Mouse (Mus musculus) forebrain, embryonic 15.5 days (tissue): ENCODE results near the gene Atr. TPM values are rescaled to one million over a fixed set of nuclear protein-coding genes. Genes with fewer than 3 reads are reported as not detected.

ENCODE experiments used
- ATAC-seq: fragments of 200-750 bp; cut with Nextera tagmentation; replicated peaks from 2 replicates; pipeline ENCODE4 v1.8.0; 2017; ENCODE audit warnings: mild to moderate bottlenecking, moderate TSS enrichment, moderate library complexity
- H3K27ac ChIP-seq: fragments of 300-500 bp; sonication (generic); replicated peaks from 2 replicates; pipeline ENCODE4 v1.5.1; 2015; ENCODE audit warnings: mild to moderate bottlenecking, inconsistent platforms
- H3K27me3 ChIP-seq: fragments of 300-500 bp; sonication (generic); 2 replicates; pipeline ENCODE4 v1.6.1; 2015; ENCODE audit warnings: inconsistent platforms
- H3K36me3 ChIP-seq: fragments of 300-500 bp; sonication (generic); 2 replicates; pipeline ENCODE4 v1.6.1; 2015; ENCODE audit warnings: mild to moderate bottlenecking, inconsistent platforms
- H3K4me1 ChIP-seq: fragments of 300-500 bp; sonication (generic); 2 replicates; pipeline ENCODE4 v1.6.1; 2015; ENCODE audit warnings: inconsistent platforms
- H3K4me2 ChIP-seq: fragments of 300-500 bp; sonication (generic); replicated peaks from 2 replicates; pipeline ENCODE4 v1.6.1; 2015; ENCODE audit warnings: mild to moderate bottlenecking, inconsistent platforms
- H3K4me3 ChIP-seq: fragments of 300-500 bp; sonication (generic); 2 replicates; pipeline ENCODE4 v1.5.1; 2015; ENCODE audit warnings: mild to moderate bottlenecking, inconsistent platforms
- H3K9ac ChIP-seq: fragments of 300-500 bp; sonication (generic); replicated peaks from 2 replicates; pipeline ENCODE4 v1.6.1; 2015; ENCODE audit warnings: mild to moderate bottlenecking, inconsistent platforms
- H3K9me3 ChIP-seq: fragments of 300-500 bp; sonication (generic); 2 replicates; pipeline ENCODE4 v1.6.1; 2016; ENCODE audit warnings: inconsistent platforms
- WGBS: fragments of 180-500 bp; shearing (Covaris S2); methylation state at CpG from one replicate; pipeline ENCODE4 v1.1.7; 2015; ENCODE audit warnings: mixed read lengths; 5-methylcytosine and 5-hydroxymethylcytosine counted together
- polyA plus RNA-seq: library from polyadenylated mRNA; unstranded; fragments of >200 nt; fragmentation: Nextera tagmentation; extraction: Ambion mirVana; gene quantifications from 2 replicates; pipeline ENCODE4 v1.2.1, GENCODE M21; 2015

The Atr gene
- polyA plus RNA-seq = 15.6 and 16.2 TPM in 2 replicates

DNA sequence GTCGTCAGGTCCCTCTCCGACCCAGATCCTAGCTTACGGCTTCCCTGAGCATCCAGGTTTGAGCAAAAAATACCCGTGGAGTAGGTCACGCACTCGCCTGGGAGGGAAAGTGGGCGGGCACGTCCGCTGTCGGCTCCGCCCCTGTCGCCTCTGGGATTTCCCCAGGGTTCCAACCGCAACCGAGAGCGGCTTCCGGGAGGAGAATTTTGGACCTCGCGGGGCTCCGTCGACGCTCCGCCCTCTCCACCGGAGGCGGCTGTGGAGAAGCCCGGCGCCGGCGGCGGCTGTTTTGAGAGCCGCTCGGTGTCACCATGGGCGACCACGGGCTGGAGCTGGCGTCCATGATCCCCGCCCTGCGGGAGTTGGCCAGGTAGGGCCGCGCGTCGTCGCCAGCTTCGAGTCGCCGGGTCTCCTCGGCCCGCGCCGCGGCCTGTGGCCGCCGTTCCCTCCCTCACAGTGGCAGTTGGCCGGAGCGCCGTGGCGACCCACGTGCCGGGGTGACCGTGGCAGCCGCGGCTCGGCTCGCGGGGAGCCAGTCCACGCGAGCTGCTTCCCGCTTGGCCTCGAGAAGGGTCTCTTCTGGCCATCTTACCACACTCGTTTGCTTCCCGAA, at the start of gene Atr:
Atr (plus strand) TSS at position 184 of the 613 bp plus-strand sequence.
- peak within 1 kb of the TSS; percentile 85 for H3K4me2 ChIP-seq
- H3K9ac ChIP-seq = peak within 1 kb of the TSS; percentile 73
- WGBS = under 1% methylated on average over 69 of the region's 69 CpGs
- H3K4me3 ChIP-seq = peak within 1 kb of the TSS; percentile 85
- peak; percentile 95 for ATAC-seq
- peaks cover 9% of the 10 kb centered on the region for H3K4me1 ChIP-seq
- H3K27me3 ChIP-seq = no peaks in the 10 kb centered on the region
- no peaks in the 10 kb centered on the region for H3K9me3 ChIP-seq
- H3K36me3 ChIP-seq = no peaks in the 10 kb centered on the region
- H3K27ac ChIP-seq = peak within 1 kb of the TSS; percentile 75

DNA sequence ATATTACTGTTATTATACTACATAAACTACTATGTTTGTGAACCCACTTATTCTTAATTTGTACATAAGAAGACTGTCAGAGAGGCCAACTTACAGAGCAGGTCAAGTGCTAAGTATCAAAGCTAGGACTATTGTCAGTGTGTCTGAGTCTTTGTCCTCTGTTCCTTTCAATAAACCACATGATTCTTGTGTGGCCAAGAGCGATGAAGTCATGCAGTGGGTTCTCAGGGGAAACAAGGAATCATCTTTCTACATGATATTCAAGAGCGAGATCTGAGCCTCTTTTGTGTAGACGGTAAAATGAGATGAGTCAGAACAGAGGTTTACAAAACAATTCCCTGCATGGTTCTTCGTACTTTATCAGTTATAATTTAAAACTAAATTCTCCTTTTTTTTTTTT, 47.8 kb upstream of the Atr start:
- Histone ChIP-seq H3K4me3 (no peak overlapping the region), H3K4me2 (no peak overlapping the region), H3K27ac (no peak overlapping the region), H3K9me3 (no peaks in the 10 kb centered on the region), H3K4me1 (peaks cover 12% of the 10 kb centered on the region), H3K36me3 (no peaks in the 10 kb centered on the region), H3K27me3 (no peaks in the 10 kb centered on the region), H3K9ac (no peak overlapping the region)
- 69% methylated on average over 4 of the region's 4 CpGs for WGBS
- ATAC-seq = no peak

DNA sequence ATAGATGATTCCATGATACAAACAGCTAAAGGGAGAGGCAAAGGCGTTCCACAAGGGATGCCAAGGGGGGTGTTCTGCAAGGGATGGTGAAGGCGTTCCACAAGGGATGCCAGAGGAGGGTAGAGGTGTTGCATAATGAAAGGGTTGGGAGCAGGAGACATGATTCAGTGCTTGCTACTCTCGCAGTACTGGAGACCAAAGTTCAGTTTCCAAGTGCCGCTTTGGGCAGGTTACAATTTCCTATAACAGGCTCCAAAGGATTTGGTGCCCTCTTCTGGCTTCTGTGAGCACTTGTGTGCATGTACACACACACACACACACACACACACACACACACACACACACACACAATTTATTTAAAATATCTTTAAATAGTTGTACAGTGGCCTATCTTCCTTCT, 45.6 kb upstream of the Atr start:
- ATAC-seq = no peak
- Histone ChIP-seq H3K9ac (no peak overlapping the region), H3K9me3 (no peaks in the 10 kb centered on the region), H3K27ac (no peak overlapping the region), H3K4me3 (no peak overlapping the region), H3K27me3 (no peaks in the 10 kb centered on the region), H3K4me2 (no peak overlapping the region), H3K4me1 (peaks cover 13% of the 10 kb centered on the region), H3K36me3 (no peaks in the 10 kb centered on the region)
- WGBS = 97% methylated on average over 4 of the region's 4 CpGs

DNA sequence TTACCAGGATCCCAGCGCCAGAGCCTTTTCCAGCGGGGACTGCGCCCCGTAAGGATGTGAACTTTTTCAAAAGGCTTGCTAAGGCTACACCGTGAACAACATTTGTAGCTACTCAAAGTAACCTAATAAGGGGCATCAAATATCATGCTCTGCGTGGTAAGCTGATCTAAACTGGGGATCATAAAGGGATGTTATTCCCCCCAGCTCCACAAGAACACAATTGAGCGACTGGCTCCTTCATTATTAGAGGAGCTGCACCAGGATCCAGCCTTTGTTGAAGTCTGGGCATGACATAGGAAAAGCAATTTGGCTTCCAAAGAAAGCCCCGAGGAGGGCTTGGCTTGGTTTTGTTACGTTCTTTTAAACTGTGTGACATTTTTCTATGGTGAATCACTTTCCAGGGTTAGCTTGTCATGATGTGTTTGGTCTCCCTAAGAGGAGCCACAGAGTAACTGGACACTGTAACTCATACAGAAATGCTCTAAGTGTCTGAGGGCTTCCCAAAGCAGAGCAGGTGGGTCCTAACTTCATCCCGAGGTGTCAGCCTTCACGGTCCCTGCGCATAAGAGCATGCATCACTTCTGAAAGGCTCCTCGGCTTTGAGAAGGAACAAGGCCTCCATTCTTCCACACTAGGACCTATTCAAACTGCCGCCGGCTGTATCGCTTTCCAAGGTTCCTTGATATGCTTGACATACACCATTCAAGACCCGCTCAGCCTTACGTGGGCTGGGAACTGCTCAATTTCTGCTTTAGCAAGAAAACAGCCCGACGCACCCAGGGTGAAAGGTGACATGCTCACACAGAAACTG, 43.5 kb upstream of the Atr start:
- ATAC-seq = peak; percentile 92
- Histone ChIP-seq H3K9ac (no peak overlapping the region), H3K4me3 (no peak overlapping the region), H3K36me3 (no peaks in the 10 kb centered on the region), H3K4me2 (no peak overlapping the region), H3K4me1 (peaks cover 13% of the 10 kb centered on the region), H3K27me3 (no peaks in the 10 kb centered on the region), H3K9me3 (no peaks in the 10 kb centered on the region), H3K27ac (peak overlapping the region; percentile 62)
- WGBS = 7% methylated on average over 20 of the region's 20 CpGs

DNA sequence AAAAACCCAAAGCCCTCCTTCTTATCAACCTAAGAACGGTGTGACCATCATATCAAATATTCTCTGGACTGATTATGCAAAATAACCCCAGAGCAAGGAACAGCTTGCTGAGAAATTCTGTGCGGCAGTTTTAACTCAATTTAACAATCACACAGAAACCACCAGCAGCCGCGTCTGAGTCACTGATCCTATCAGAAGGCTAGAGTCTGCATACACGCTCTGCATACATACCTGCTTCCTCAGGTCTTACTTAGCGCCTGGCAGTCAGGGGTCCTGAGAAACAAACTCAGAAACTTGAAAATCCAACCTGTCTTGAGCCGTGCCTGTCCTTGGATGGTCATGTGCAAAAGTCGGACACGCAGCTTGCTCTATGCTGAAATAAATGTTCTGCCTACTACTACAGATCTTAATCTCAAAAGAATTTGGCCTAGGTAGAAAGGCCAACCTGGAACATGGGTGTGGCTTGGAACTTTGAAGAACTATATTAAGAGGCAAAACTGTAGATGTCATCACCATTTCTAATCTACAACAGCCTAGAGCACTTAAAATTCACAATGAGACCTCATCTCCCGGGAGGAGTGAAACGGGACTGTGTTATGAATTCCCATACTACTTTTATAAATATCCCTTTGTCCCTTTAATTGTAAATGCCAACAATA, 42.3 kb upstream of the Atr start:
- no peak overlapping the region for H3K4me2 ChIP-seq
- H3K4me3 ChIP-seq = no peak overlapping the region
- H3K4me1 ChIP-seq = peaks cover 13% of the 10 kb centered on the region
- no peaks in the 10 kb centered on the region for H3K36me3 ChIP-seq
- no peaks in the 10 kb centered on the region for H3K9me3 ChIP-seq
- H3K27me3 ChIP-seq = no peaks in the 10 kb centered on the region
- no peak for ATAC-seq
- H3K9ac ChIP-seq = no peak overlapping the region
- no peak overlapping the region for H3K27ac ChIP-seq
- 77% methylated on average over 11 of the region's 11 CpGs for WGBS

DNA sequence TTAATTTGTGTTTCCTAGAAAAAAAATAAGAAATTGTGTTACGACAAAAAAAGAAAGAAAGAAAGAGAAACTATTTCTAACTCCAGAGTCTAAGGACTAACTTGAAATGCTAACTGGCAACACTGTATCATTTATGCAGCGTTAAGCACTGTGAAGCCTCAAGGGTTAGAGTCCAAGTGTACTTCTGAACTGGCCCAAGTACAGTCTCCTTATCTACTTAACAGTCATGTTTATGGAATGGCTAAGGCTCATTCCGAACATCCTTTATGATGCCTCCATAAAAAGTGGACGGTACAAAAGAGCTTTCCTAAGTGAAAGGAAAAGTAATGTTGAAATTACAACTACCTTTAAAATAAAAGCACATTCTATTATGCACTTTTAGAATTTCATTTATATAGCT, 41.7 kb upstream of the Atr start:
- no peaks in the 10 kb centered on the region for H3K9me3 ChIP-seq
- no peak overlapping the region for H3K27ac ChIP-seq
- 87% methylated on average over 4 of the region's 4 CpGs for WGBS
- H3K36me3 ChIP-seq = no peaks in the 10 kb centered on the region
- H3K9ac ChIP-seq = no peak overlapping the region
- no peak for ATAC-seq
- peaks cover 13% of the 10 kb centered on the region for H3K4me1 ChIP-seq
- H3K4me2 ChIP-seq = no peak overlapping the region
- no peaks in the 10 kb centered on the region for H3K27me3 ChIP-seq
- H3K4me3 ChIP-seq = no peak overlapping the region

DNA sequence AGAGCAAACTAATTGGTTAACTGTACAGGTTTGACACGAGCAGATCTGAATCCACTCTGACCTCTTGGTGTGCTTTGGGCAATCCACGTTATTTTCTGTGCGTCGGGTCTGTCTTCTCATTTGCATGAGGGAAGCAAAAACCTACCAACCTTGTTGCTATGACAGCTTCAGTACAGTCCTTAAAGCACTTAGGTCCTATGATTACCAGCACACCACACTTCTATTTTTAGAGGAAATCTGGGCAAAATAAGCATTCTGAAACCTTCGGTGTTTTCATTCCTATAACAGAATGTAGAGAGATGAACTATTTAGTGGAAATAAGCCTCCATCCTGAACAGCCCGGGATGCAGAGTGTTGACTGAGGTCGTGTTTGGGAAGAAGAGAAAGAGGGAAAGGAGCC, 34.9 kb upstream of the Atr start:
- Histone ChIP-seq H3K27ac (no peak overlapping the region), H3K9me3 (no peaks in the 10 kb centered on the region), H3K27me3 (no peaks in the 10 kb centered on the region), H3K9ac (no peak overlapping the region), H3K4me3 (no peak overlapping the region), H3K4me1 (no peaks in the 10 kb centered on the region), H3K4me2 (no peak overlapping the region), H3K36me3 (no peaks in the 10 kb centered on the region)
- ATAC-seq = no peak
- WGBS = 82% methylated on average over 7 of the region's 7 CpGs

DNA sequence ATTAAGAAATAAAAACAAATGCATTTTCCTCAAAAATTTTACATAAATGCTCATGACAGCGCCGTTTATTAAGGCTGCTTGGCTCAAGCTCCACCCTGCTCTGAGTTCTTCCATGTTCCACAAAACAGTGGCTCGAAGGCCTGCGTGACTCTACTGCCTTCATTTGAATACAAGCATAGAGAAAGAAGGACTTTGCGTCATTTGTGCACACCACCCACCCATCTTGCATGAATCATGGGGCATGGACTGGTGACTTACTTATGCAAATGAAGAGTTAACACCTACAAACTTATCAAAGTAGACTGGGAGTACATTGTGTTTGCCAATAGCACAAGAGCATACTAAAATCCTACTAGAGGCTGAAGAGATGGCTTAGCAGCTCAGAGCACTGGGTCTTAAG, 29.8 kb upstream of the Atr start:
- no peak overlapping the region for H3K4me2 ChIP-seq
- 96% methylated on average over 5 of the region's 5 CpGs for WGBS
- no peaks in the 10 kb centered on the region for H3K9me3 ChIP-seq
- H3K36me3 ChIP-seq = no peaks in the 10 kb centered on the region
- no peak overlapping the region for H3K4me3 ChIP-seq
- H3K27me3 ChIP-seq = no peaks in the 10 kb centered on the region
- no peaks in the 10 kb centered on the region for H3K4me1 ChIP-seq
- no peak for ATAC-seq
- H3K27ac ChIP-seq = no peak overlapping the region
- no peak overlapping the region for H3K9ac ChIP-seq

DNA sequence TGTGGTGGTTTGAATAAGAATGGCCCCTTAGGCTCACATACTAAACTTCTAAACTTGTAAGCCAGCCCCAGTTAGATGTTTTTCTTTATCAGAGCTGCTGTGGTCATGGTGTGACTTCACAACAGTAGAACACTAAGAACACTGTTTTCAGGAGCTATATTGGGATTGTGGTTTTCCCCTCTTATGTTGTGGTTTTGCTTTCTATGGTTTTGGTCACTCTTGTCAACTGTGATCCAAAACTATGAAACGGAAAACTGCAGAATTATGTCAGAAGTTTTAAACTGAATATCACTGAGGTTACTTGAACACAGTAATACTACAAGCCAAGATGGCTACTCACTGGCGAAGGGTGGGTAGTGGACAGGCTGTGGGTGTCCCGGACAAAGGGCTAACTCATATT, 24.6 kb upstream of the Atr start:
- no peaks in the 10 kb centered on the region for H3K36me3 ChIP-seq
- no peak for ATAC-seq
- H3K9ac ChIP-seq = no peak overlapping the region
- H3K4me2 ChIP-seq = no peak overlapping the region
- H3K27me3 ChIP-seq = no peaks in the 10 kb centered on the region
- no peak overlapping the region for H3K27ac ChIP-seq
- no peaks in the 10 kb centered on the region for H3K9me3 ChIP-seq
- WGBS = 93% methylated on average over 3 of the region's 3 CpGs
- H3K4me3 ChIP-seq = no peak overlapping the region
- no peaks in the 10 kb centered on the region for H3K4me1 ChIP-seq

DNA sequence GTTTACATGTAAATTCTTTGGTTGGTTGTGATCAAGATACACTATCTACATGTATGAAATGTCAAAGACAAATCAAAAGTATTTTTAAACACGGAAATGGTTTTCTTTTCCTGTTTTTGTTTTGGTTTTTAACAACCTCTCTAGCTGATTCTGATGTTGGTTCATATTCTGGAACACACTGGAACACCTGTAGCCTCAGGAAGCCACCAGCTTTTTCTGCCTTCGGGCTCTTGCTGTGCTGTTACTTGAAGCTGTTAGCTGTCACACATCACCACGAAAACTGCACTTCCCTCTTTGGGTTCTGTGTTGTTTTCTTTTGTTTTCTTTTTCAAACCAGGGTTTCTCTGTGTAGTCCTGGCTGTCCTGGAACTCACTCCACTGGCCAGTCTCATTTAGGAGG, 22.6 kb upstream of the Atr start:
- no peaks in the 10 kb centered on the region for H3K9me3 ChIP-seq
- no peak overlapping the region for H3K27ac ChIP-seq
- no peaks in the 10 kb centered on the region for H3K36me3 ChIP-seq
- H3K4me1 ChIP-seq = no peaks in the 10 kb centered on the region
- no peak overlapping the region for H3K9ac ChIP-seq
- 71% methylated on average over 3 of the region's 3 CpGs for WGBS
- no peak for ATAC-seq
- no peak overlapping the region for H3K4me3 ChIP-seq
- no peaks in the 10 kb centered on the region for H3K27me3 ChIP-seq
- no peak overlapping the region for H3K4me2 ChIP-seq

DNA sequence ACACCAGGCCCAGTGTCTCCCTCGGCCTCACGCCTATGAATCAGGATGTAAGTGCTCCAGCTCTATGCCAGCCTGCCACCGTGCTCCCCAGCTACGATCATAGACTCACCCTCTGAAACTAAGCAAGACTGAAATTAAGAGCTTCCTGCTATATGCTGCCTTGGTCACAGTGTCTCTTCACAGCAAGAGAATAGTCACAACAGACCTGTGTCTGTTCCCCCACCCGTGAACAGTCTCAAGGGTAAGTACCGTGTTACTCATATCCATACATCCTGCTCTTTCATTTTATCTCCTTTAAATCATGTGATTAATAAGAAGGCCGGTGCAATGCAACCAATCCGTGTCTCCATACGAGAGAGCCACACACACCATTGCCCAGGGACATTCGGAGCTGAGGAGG, 21.7 kb upstream of the Atr start:
- Histone ChIP-seq H3K4me3 (no peak overlapping the region), H3K27ac (no peak overlapping the region), H3K27me3 (no peaks in the 10 kb centered on the region), H3K4me2 (no peak overlapping the region), H3K9me3 (no peaks in the 10 kb centered on the region), H3K4me1 (no peaks in the 10 kb centered on the region), H3K9ac (no peak overlapping the region), H3K36me3 (no peaks in the 10 kb centered on the region)
- ATAC-seq = no peak
- WGBS = 94% methylated on average over 10 of the region's 10 CpGs

DNA sequence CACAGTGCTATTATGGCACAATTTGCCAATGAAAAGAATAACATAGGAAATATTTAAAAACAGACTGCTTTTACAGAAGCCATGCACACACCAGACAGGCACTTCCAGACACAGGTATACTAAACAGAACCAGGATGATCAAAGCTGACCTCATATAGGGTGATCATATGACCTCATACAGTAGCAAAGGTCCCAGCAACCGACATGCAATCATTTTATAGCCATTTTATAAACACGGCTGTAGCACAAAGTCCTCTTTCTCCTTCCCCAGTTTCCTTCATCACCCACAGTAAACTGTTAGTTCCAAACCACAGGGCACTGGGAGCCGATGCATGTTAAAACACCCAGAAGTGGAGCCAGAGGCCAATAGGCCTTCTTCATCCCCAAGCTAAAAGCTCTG, 18.0 kb upstream of the Atr start:
- Histone ChIP-seq H3K4me2 (no peak overlapping the region), H3K36me3 (no peaks in the 10 kb centered on the region), H3K27ac (no peak overlapping the region), H3K4me3 (no peak overlapping the region), H3K4me1 (no peaks in the 10 kb centered on the region), H3K9ac (no peak overlapping the region), H3K9me3 (no peaks in the 10 kb centered on the region), H3K27me3 (no peaks in the 10 kb centered on the region; the same call in 1 of the 2 replicates)
- no peak for ATAC-seq
- 86% methylated on average over 3 of the region's 3 CpGs for WGBS
